Mouse (Mus musculus): ENCODE measurements around the gene LTO1. TPM values are rescaled to one million over a fixed set of nuclear protein-coding genes. Genes with fewer than 3 reads are reported as not detected.

Gene LTO1
- polyA plus RNA-seq, 1 experiment: 21.2 TPM

DNA sequence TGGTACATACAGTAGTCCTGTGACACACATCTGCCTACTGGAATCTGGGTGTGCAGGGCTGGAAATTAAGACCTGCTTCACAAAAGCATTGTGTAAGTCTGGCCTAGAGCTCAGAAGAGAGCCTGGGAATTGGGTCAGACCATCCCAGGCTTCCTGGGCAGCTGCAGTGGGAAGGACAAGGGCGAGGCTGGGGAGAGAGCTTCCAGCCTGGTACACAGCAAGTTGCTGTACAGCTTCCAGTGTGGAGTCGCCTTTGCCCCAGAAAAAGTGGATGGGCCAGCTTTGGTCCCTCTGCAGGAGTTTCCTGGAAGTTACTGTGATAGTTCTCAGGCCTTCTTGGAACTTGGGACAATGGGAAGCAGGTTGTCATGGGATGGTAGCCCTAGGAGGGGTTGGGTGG, 62.2 kb downstream of the LTO1 start:
- no peak overlapping the region for H3K27ac ChIP-seq (ENCODE audit: insufficient read depth, low read length)
- H3K4me3 ChIP-seq (ENCODE audit: insufficient read depth, low read length): no peak overlapping the region
- TF ChIP-seq CTCF (IDR thresholded peaks at IDR 0.05; ENCODE audit: borderline replicate concordance, insufficient read depth, low read length) (no peak), POLR2A (IDR thresholded peaks at IDR 0.05; ENCODE audit: low read depth, low read length) (no peak)
- H3K4me1 ChIP-seq (ENCODE audit: control insufficient read depth, insufficient read depth, low read length): 0 out of 2 replicates have a peak, but pooled peaks cover 8% of the 10 kb centered on the region

- Histone ChIP-seq H3K27ac (ENCODE audit: insufficient read depth, low read length) (no peak overlapping the region), H3K4me1 (ENCODE audit: control insufficient read depth, insufficient read depth, low read length) (0 out of 2 replicates have a peak, but pooled peaks cover 8% of the 10 kb centered on the region), H3K4me3 (ENCODE audit: insufficient read depth, low read length) (no peak overlapping the region)
- TF ChIP-seq CTCF (IDR thresholded peaks at IDR 0.05; ENCODE audit: borderline replicate concordance, insufficient read depth, low read length) (no peak), POLR2A (IDR thresholded peaks at IDR 0.05; ENCODE audit: low read depth, low read length) (no peak)
Measured at GRCm38 (mm10) chr7:144979814-144980213, 64.9 kb downstream of the LTO1 start.

Other genes starting within 250 kb of the LTO1 start
- 5.2 and 17.5 TPM in 2 replicates for gene Ano1, start 163.1 kb upstream of the LTO1 start, polyA plus RNA-seq (2011; ENCODE audit: insufficient read length, low read depth, missing spikeins)
- gene Fgf3, start 77.0 kb upstream of the LTO1 start, polyA plus RNA-seq (2011; ENCODE audit: insufficient read length, low read depth, missing spikeins): not detected in 2 replicates
- gene Fgf4, start 67.7 kb upstream of the LTO1 start, polyA plus RNA-seq (2011; ENCODE audit: insufficient read length, low read depth, missing spikeins): not detected in 2 replicates
- not detected in 2 replicates for gene Fgf15, start 18.6 kb upstream of the LTO1 start, polyA plus RNA-seq (2011; ENCODE audit: insufficient read length, low read depth, missing spikeins)
- gene Ccnd1, start 24.8 kb downstream of the LTO1 start, polyA plus RNA-seq (2011; ENCODE audit: insufficient read length, low read depth, missing spikeins): 133 and 222 TPM in 2 replicates

Data from embryonic fibroblast, embryonic 13.5 days (primary cell).